Mouse (Mus musculus): Measurements from ENCODE around the gene Rhox2e. TPM values are rescaled to one million over a fixed set of nuclear protein-coding genes. Genes with fewer than 3 reads are reported as not detected.
"Not testable (repeated sequence)": the region's sequence is repeated elsewhere in the genome, so short reads cannot be mapped to it uniquely, and the experiment has no call there.

Gene Rhox2e
- total RNA-seq (2021): not detected in 2 replicates
- long read RNA-seq, experiment 1: 0 reads
- long read RNA-seq, experiment 2: 0 reads

- DNase-seq: not testable (repeated sequence)
Measured at GRCm38 (mm10) chrX:37530152-37530551, at the start of gene Rhox2e. Gene Rhox2e (plus strand): TSS chrX:37530452.

- DNase-seq: not testable (repeated sequence)
Measured at GRCm38 (mm10) chrX:37514059-37514458, 16.2 kb upstream of the Rhox2e start, which contains the start of gene Rhox4d. Gene Rhox4d (plus strand): TSS chrX:37514359.

- not testable (repeated sequence) for DNase-seq
Measured at GRCm38 (mm10) chrX:37541719-37542118, 11.5 kb downstream of the Rhox2e start, which contains the start of gene Rhox3e. Gene Rhox3e (plus strand): TSS chrX:37542019.

GRCm38 (mm10) chrX:37557112-37557511, 26.9 kb downstream of the Rhox2e start, which contains the start of gene Rhox4e:
Gene Rhox4e (plus strand): TSS chrX:37557412.
- DNase-seq: not testable (repeated sequence)

- DNase-seq: not testable (repeated sequence)
Measured at GRCm38 (mm10) chrX:37571105-37571504, 40.9 kb downstream of the Rhox2e start, which contains the start of gene Rhox2f. Gene Rhox2f (plus strand): TSS chrX:37571405.

- not testable (repeated sequence) for DNase-seq
Measured at GRCm38 (mm10) chrX:37572638-37573037, 42.4 kb downstream of the Rhox2e start.

- not testable (repeated sequence) for DNase-seq
Measured at GRCm38 (mm10) chrX:37580692-37581091, 50.4 kb downstream of the Rhox2e start, which contains the start of gene Rhox3f. Gene Rhox3f (plus strand): TSS chrX:37580992.

Other genes starting within 250 kb of the Rhox2e start
- gene Rhox3a2, start 150.4 kb upstream of the Rhox2e start, total RNA-seq (2021): not detected in 2 replicates
- not detected in 2 replicates for gene Rhox4a2, start 139.6 kb upstream of the Rhox2e start, total RNA-seq (2021)
- gene Rhox2b, start 118.4 kb upstream of the Rhox2e start, total RNA-seq (2021): not detected in 2 replicates
- not detected in 2 replicates for gene Rhox4b, start 98.0 kb upstream of the Rhox2e start, total RNA-seq (2021)
- gene Rhox2c, start 76.8 kb upstream of the Rhox2e start, total RNA-seq (2021): not detected in 2 replicates
- not detected in 2 replicates for gene Rhox3c, start 71.9 kb upstream of the Rhox2e start, total RNA-seq (2021)
- not detected in 2 replicates for gene Rhox4c, start 50.1 kb upstream of the Rhox2e start, total RNA-seq (2021)
- gene Rhox2d, start 37.0 kb upstream of the Rhox2e start, total RNA-seq (2021): not detected in 2 replicates
- gene Rhox4d, start 16.1 kb upstream of the Rhox2e start, total RNA-seq (2021): not detected in 2 replicates
- gene Rhox3e, start 11.6 kb downstream of the Rhox2e start, total RNA-seq (2021): not detected in 2 replicates
- gene Rhox4e, start 27.0 kb downstream of the Rhox2e start, total RNA-seq (2021): not detected in 2 replicates
- not detected in 2 replicates for gene Rhox2f, start 41.0 kb downstream of the Rhox2e start, total RNA-seq (2021)
- not detected in 2 replicates for gene Rhox3f, start 50.5 kb downstream of the Rhox2e start, total RNA-seq (2021)
- gene Rhox4f, start 77.3 kb downstream of the Rhox2e start, total RNA-seq (2021): not detected in 2 replicates
- gene Rhox3g, start 98.2 kb downstream of the Rhox2e start, total RNA-seq (2021): not detected in 2 replicates
- gene Rhox2g, start 113.0 kb downstream of the Rhox2e start, total RNA-seq (2021): not detected in 2 replicates
- not detected in 2 replicates for gene Rhox4g, start 120.9 kb downstream of the Rhox2e start, total RNA-seq (2021)
- gene Rhox3h, start 138.3 kb downstream of the Rhox2e start, total RNA-seq (2021): not detected in 2 replicates
- gene Rhox2h, start 142.8 kb downstream of the Rhox2e start, total RNA-seq (2021): not detected in 2 replicates

All from adrenal gland, postnatal 14 days (tissue).